Mouse (Mus musculus) limb, embryonic 12.5 days (tissue): ENCODE results near the gene Zbtb38. TPM values are rescaled to one million over a fixed set of nuclear protein-coding genes. Genes with fewer than 3 reads are reported as not detected.

Experiments
- ATAC-seq: fragments of 200-750 bp; cut with Nextera tagmentation; 2 replicates; pipeline ENCODE4 v1.8.0; 2017; ENCODE audit warnings: low read depth, moderate TSS enrichment; ENCODE audit not compliant: insufficient number of reproducible peaks, insufficient read depth, low FRiP score, low TSS enrichment
- H3K27ac ChIP-seq: fragments of 300-500 bp; sonication (generic); 2 replicates; pipeline ENCODE4 v1.5.1; 2016; ENCODE audit warnings: mild to moderate bottlenecking, moderate library complexity
- H3K27me3 ChIP-seq: fragments of 300-500 bp; sonication (generic); 2 replicates; pipeline ENCODE4 v1.6.1; 2016; ENCODE audit warnings: mild to moderate bottlenecking, moderate library complexity
- H3K36me3 ChIP-seq: fragments of 300-500 bp; sonication (generic); 2 replicates; pipeline ENCODE4 v1.6.1; 2016; ENCODE audit warnings: mild to moderate bottlenecking, moderate library complexity
- H3K4me1 ChIP-seq: fragments of 300-500 bp; sonication (generic); replicated peaks from 2 replicates; pipeline ENCODE4 v1.6.1; 2016
- H3K4me2 ChIP-seq: fragments of 300-500 bp; sonication (generic); 2 replicates; pipeline ENCODE4 v1.6.1; 2016; ENCODE audit warnings: mild to moderate bottlenecking, moderate library complexity
- H3K4me3 ChIP-seq: fragments of 300-500 bp; sonication (generic); replicated peaks from 2 replicates; pipeline ENCODE4 v1.5.1; 2016; ENCODE audit warnings: mild to moderate bottlenecking
- H3K9ac ChIP-seq: fragments of 300-500 bp; sonication (generic); replicated peaks from 2 replicates; pipeline ENCODE4 v1.6.1; 2016; ENCODE audit warnings: mild to moderate bottlenecking, moderate library complexity
- H3K9me3 ChIP-seq: fragments of 300-500 bp; sonication (generic); 2 replicates; pipeline ENCODE4 v1.6.1; 2016; ENCODE audit warnings: mild to moderate bottlenecking, moderate library complexity
- WGBS: fragments of 180-500 bp; shearing (Covaris S2); methylation state at CpG from one replicate; pipeline ENCODE4 v1.1.7; 2016; 5-methylcytosine and 5-hydroxymethylcytosine counted together
- polyA plus RNA-seq: library from polyadenylated mRNA; unstranded; fragments of >200 nt; fragmentation: Nextera tagmentation; extraction: Ambion mirVana; gene quantifications from 2 replicates; pipeline ENCODE4 v1.2.1, GENCODE M21; 2016

The Zbtb38 gene
- polyA plus RNA-seq, 1 experiment from 2014 or later: 10.2 TPM

DNA sequence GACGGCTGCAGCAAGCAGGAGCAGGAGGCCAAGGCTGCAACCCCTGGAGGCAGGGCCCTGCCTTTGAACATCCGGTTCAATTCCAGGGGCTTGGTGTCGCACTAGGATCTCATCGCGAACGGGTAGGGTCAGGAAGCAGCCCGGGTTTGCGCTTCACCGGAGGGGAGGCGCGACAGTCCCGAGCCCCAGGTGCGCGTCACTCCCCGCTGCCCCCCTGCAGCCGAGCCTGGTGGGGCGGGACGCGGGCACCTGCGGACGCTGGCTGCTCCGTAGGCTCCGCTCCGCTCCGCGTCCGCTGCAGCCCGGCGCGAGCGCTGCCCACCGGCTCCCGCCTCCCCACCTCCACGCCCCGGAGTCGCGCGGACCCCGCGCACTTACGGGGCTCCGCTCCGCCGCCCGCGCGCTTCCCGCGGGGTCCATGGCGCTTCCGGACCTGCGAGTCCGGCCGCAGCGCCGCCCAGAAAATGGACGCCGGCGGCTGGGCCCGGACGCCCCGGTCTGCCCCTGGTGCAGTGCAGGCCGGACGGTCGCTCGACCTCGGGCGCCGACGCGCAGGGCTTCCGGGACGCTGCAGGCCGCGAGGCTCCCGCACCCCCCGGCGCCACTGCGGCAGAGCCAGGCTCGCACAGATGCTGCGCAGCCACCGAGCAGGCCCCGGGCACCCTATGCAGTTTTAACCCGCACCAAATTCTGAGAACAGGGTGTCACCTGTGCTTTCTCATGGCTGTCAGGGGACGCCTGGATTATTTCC is 33.0 kb downstream of the Zbtb38 start:
- Histone ChIP-seq H3K27me3 (no peaks in the 10 kb centered on the region), H3K4me2 (peak overlapping the region; percentile 71), H3K36me3 (no peaks in the 10 kb centered on the region), H3K9me3 (no peaks in the 10 kb centered on the region), H3K9ac (peak overlapping the region; percentile 96), H3K4me3 (peak overlapping the region; percentile 86), H3K4me1 (peaks cover 30% of the 10 kb centered on the region), H3K27ac (peak overlapping the region; percentile 93)
- ATAC-seq: peak; percentile 71
- under 1% methylated on average over 80 of the region's 85 CpGs for WGBS

DNA sequence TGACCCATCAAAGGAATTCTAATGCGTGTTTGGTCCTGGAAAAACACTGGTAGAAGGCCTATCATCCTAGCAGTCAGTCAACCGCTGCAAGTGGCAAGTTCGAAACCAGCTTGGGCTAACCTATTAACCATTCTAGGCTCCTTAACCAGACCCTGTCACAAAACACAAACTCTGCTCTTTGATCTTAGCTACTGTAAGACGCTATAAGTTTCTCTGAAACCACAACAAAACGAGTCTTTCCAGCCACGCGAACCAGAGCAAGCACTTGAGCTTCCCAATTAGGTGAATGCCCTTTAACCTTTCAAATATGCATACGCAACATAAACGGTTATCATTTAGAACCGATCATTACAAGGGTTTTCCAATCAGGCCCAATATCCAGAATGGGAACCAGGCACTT is 33.7 kb downstream of the Zbtb38 start:
- H3K9me3 ChIP-seq: no peaks in the 10 kb centered on the region
- H3K36me3 ChIP-seq: no peaks in the 10 kb centered on the region
- H3K27ac ChIP-seq: peak overlapping the region; percentile 93
- no peak for ATAC-seq
- peak overlapping the region; percentile 71 for H3K4me2 ChIP-seq
- peaks cover 32% of the 10 kb centered on the region for H3K4me1 ChIP-seq
- peak overlapping the region; percentile 86 for H3K4me3 ChIP-seq
- H3K27me3 ChIP-seq: no peaks in the 10 kb centered on the region
- 48% methylated on average over 10 of the region's 10 CpGs for WGBS
- H3K9ac ChIP-seq: peak overlapping the region; percentile 96; the same call in 1 of the 2 replicates

DNA sequence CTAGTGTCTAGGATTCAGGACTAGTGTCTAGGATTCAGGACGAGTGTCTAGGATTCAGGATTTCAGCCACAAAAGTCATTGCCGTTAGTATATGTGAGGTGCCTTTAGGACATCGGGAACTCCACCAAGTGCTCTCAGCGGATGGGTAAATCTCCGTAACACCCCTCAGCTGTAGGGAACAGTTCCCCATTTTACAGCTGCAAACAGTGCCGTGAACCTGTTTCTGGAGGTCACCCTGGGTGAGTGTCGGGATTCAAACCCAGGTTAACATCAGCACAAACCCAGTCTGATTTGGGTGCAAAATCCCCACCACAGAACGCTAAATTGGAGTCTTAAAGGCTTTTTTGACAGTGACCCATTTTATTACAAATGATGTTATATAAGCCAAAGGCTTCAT is 34.2 kb downstream of the Zbtb38 start:
- 90% methylated on average over 8 of the region's 8 CpGs for WGBS
- H3K9me3 ChIP-seq: no peaks in the 10 kb centered on the region
- peaks cover 32% of the 10 kb centered on the region for H3K4me1 ChIP-seq
- no peak overlapping the region for H3K9ac ChIP-seq
- 0 out of 2 replicates have a peak overlapping the region, but pooled peaks have one; percentile 7 for H3K4me2 ChIP-seq
- no peak overlapping the region for H3K27ac ChIP-seq
- H3K27me3 ChIP-seq: no peaks in the 10 kb centered on the region
- ATAC-seq: no peak
- no peak overlapping the region for H3K4me3 ChIP-seq
- H3K36me3 ChIP-seq: no peaks in the 10 kb centered on the region

DNA sequence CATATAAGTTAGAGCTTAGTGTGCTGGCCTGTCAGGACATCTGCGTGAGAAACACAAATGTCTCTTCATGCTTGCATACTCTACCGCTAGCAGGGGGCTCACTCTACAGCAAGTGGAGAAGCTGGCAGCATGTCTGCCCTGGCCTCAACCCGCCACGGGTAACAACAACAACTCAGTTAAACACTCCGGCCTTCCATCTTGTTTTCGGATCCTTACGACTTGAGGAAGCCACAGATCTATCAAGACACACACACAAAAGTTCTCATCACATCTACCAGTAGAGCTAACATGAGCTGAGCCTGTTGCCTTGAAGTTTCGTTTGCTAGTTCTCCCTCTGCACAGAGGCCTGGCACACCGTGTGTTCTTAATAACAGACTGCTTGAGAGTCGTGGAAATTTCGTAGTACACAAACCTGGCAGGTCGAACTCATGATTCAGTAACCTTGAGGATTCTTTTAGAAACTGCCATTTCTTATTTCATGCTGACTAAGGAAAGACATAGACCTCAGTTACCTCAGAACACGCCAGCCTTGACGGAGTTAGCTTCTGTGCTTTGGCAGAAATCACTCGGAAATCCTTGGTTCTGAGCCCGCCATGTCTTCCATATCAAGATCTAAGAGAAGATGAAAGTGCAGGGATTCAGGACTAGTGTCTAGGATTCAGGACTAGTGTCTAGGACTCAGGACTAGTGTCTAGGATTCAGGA is 34.8 kb downstream of the Zbtb38 start:
- no peaks in the 10 kb centered on the region for H3K27me3 ChIP-seq
- no peaks in the 10 kb centered on the region for H3K36me3 ChIP-seq
- no peak overlapping the region for H3K27ac ChIP-seq
- 83% methylated on average over 16 of the region's 16 CpGs for WGBS
- 0 out of 2 replicates have a peak overlapping the region, but pooled peaks have one; percentile 7 for H3K4me2 ChIP-seq
- no peak for ATAC-seq
- H3K4me1 ChIP-seq: peaks cover 32% of the 10 kb centered on the region
- H3K9me3 ChIP-seq: no peaks in the 10 kb centered on the region
- H3K9ac ChIP-seq: no peak overlapping the region
- no peak overlapping the region for H3K4me3 ChIP-seq

DNA sequence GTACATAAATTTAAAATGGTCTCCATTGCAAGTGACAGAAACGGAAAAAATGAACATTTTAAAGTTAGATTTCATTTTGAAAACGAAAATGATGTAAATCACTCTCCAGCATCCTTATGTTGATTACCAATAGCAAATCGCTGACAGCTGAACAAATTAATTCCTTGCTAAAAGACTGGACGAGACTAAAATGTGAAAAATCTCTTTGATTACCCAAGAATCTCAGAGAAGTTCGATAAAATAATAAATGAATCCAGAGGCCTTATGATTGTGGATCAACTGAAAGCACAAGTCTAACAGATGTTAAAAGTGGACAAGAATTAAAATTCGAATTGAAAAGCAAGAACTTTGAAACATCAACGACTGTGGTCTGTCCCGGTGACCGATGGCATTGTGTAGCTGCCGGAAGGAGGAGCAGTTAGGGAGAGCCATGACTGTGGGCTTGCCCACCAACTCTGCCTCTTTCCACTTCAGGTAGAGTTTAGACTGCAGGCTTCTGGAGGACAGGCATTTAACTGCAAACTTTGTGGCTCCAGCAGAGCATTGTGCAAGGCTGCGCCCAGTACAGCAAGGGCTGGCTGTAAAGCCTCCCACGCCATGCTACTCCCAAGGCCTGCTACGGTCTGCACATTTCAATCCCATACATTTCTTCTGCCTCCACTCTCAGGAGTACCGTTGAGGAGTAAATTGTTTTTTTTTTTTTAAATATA is 35.7 kb downstream of the Zbtb38 start:
- H3K36me3 ChIP-seq: no peaks in the 10 kb centered on the region
- H3K27ac ChIP-seq: no peak overlapping the region
- no peak overlapping the region for H3K4me3 ChIP-seq
- 86% methylated on average over 14 of the region's 14 CpGs for WGBS
- ATAC-seq: no peak
- H3K27me3 ChIP-seq: no peaks in the 10 kb centered on the region
- H3K9ac ChIP-seq: no peak overlapping the region
- no peaks in the 10 kb centered on the region for H3K9me3 ChIP-seq
- H3K4me2 ChIP-seq: no peak overlapping the region
- peaks cover 32% of the 10 kb centered on the region for H3K4me1 ChIP-seq

DNA sequence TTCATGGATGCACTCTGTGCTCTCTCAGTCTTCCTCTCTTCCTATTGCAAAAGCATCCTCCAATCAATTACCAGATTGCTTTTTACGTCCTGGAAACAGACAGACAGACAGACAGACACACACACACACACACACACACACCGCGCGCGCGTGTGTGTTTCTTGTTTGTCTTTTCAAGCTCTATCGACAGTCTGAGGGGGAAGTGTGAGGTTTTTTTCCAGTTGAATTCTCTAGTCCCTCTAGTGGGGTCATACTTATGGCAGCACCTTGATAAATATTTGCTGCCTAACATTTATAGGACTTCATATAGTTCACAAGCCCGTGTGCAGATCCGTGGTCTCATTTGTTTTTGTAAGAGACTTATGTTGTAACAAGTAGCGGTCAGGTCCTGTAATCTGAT is 36.5 kb downstream of the Zbtb38 start:
- Histone ChIP-seq H3K27me3 (no peaks in the 10 kb centered on the region), H3K36me3 (no peaks in the 10 kb centered on the region), H3K4me1 (peaks cover 32% of the 10 kb centered on the region), H3K9me3 (no peaks in the 10 kb centered on the region), H3K9ac (no peak overlapping the region), H3K4me2 (no peak overlapping the region), H3K27ac (no peak overlapping the region), H3K4me3 (no peak overlapping the region)
- ATAC-seq: no peak
- 72% methylated on average over 10 of the region's 10 CpGs for WGBS

DNA sequence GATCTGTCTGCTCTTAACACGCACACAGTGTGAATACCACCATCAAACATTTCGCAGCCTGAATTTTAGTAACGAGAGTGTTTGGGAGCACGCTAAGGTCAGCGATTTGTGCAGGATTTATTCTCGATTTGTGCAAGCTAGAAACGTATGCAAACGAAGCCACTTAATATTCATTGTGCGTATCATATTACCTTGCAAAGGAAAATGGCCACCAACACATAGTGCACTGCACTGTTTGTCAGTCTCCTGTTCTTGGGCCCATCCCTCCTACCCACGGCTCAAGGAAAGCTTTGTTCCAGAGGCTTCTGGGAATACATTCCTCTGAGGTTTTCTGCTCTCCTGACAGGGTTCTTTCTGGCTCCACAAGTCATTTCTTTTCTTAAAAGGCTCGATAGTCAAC is 37.5 kb downstream of the Zbtb38 start:
- 80% methylated on average over 11 of the region's 11 CpGs for WGBS
- Histone ChIP-seq H3K27me3 (no peaks in the 10 kb centered on the region), H3K4me2 (no peak overlapping the region), H3K9me3 (no peaks in the 10 kb centered on the region), H3K27ac (no peak overlapping the region), H3K9ac (no peak overlapping the region), H3K36me3 (no peaks in the 10 kb centered on the region), H3K4me3 (no peak overlapping the region), H3K4me1 (peaks cover 32% of the 10 kb centered on the region)
- no peak for ATAC-seq

DNA sequence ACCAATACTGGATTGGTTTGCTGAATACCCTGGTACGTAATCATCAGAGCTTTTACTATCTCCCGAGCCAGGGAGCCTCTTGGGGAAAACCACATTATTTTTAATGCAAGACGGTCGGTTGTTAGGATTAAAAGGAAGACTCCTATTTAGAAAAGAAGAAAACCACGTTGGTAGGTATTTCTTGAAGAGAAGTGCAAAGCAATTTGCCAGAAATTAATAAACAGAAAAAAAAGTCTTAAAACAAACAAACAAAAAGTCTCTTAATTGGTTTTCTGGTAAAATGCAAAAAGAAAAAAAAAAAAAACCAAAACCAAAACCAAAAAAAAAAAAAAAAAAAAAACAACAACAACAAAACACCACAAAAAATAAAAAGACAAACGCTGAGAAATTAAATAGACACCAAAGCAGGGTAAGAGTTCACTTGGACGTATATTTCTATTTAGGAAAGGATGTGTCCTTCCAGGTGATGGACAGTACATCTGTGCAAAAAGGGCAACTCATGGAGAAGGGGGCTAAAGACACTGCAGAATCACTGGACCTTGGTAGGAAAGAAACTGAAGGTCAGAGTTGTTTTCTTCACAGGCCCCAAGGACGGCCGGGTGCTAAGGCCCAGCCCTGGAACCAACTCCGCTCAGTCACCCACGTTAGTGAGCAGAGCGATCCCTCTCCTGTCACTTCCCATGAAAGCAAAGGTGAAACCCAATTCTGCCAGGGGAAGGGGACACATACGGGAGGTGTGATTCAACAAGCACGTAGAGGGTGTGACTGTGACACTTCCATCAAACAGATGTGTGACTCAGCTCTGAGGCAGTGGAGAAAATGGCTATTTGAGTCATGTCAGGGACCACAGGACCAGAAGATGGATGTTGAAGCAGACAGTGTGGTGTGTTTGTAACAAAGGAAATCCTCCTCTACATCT is 38.9 kb downstream of the Zbtb38 start:
- Histone ChIP-seq H3K27ac (no peak overlapping the region; the same call in 1 of the 2 replicates), H3K4me1 (peaks cover 27% of the 10 kb centered on the region), H3K36me3 (no peaks in the 10 kb centered on the region), H3K9ac (no peak overlapping the region), H3K4me2 (no peak overlapping the region), H3K4me3 (no peak overlapping the region), H3K9me3 (no peaks in the 10 kb centered on the region), H3K27me3 (no peaks in the 10 kb centered on the region)
- 74% methylated on average over 14 of the region's 14 CpGs for WGBS
- no peak for ATAC-seq

DNA sequence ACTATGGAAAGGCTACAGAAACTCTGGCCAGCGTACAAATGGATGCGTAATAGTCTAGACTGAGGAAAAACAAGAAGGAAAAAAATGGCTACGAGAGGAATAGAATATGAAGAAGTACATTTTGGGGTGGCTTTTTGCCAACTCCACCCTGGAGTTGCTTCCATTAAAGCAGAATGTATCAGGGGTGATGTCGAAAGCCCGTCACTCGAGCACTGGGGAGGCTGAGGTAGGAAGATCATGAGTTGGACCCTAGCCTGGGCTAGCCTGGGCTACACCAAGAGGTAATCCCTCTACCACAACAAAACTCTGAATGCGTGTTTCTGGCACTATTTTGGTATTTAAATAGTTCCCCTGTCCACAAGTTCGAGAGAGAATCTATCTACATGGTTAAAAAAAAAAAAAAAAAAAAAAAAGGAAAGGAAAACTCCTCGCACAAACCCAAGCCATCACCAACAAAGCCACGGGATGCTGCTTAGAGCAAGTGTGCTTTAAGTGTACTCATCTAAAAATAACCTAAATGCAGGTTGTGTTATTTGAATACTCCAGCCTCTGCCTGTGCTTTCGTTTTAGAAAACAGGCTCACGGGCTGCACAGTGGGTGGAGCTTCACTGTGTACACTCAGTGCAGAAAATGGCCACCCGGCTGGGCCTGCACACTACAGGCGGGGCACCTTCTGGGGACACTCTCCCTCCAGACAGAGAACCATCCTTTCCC is 39.7 kb downstream of the Zbtb38 start:
- Histone ChIP-seq H3K4me2 (no peak overlapping the region), H3K36me3 (no peaks in the 10 kb centered on the region), H3K9ac (no peak overlapping the region), H3K27ac (no peak overlapping the region), H3K27me3 (no peaks in the 10 kb centered on the region), H3K4me3 (no peak overlapping the region), H3K4me1 (peaks cover 23% of the 10 kb centered on the region), H3K9me3 (no peaks in the 10 kb centered on the region)
- no peak for ATAC-seq
- 86% methylated on average over 14 of the region's 14 CpGs for WGBS

DNA sequence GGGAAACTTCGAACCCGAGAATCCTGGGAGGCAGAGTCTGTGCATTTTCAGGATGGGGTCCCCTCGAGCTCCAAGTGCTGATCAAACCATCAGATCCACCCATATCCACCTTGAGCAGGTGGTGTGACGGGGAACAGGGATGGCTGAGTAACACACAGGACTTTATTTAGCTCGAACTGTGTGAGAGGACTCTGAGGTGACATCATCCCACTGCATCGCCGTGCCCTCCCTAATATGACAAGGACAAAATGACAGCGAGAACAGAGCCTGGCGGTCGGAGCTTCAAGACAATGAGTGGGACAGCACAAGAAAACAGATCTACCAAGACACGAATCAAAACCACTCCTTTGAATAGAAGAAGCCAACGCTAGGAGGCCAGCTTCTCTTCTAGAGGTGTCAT is 40.6 kb downstream of the Zbtb38 start:
- Histone ChIP-seq H3K4me3 (no peak overlapping the region), H3K4me2 (no peak overlapping the region), H3K27ac (no peak overlapping the region), H3K9me3 (no peaks in the 10 kb centered on the region), H3K36me3 (no peaks in the 10 kb centered on the region), H3K9ac (no peak overlapping the region; the same call in 1 of the 2 replicates), H3K4me1 (peaks cover 21% of the 10 kb centered on the region), H3K27me3 (no peaks in the 10 kb centered on the region)
- no peak for ATAC-seq
- 91% methylated on average over 12 of the region's 12 CpGs for whole genome bisulfite sequencing
